ENCODE assay signal across 21 mouse cellular contexts in the genomic region with DNA sequence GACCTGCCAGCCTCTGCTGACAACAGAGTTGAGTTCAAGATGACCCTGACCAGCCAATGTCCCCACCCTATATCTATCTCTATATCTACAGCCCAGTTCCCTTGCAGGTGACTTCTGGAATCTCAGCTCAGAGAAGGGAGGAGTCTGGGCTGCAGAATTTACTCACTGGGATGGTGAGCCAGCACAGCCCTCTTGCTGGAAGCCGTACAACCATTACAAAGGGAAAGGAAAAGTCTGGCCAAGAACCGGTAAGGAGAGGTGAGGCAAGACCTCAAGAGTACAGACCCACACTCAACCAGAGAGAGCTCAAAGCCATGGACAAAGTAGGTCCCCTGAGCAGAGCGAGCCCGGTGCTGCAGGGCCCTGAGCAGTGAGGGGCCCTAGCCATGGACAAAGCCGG. TPM values are rescaled to one million over a fixed set of nuclear protein-coding genes. Genes with fewer than 3 reads are reported as not detected.
DNase-seq lines count a peak whose midpoint lies in the region; ATAC-seq and TF ChIP-seq lines count a peak whose summit lies in the region.
"Had no signal": no experiment of that assay in that cellular context is flagged by ENCODE, and none has a peak within 500 bp of the region (broad histone marks: within the 10 kb centered on the region; RNA-seq: fewer than 3 reads in every experiment).

No protein-coding gene starts in this region.

- dilution Hi-C loops in CH12.LX (cut with MboI; ENCODE audit: extremely low pct_ligation_motif_present, extremely low pct_unique_long_range_greater_than_20kb, low sequenced_read_pairs), result no loop called here

- no peaks in the 10 kb centered on the region; the same call in 1 of the 2 replicates for H3K36me3 ChIP-seq in limb, embryonic 11.5 days (ENCODE audit: control insufficient read depth, insufficient read depth, low read length)
- peaks cover 3% of the 10 kb centered on the region for H3K36me3 ChIP-seq in limb, embryonic 10.5 days
- no peaks in the 10 kb centered on the region for H3K36me3 ChIP-seq in CH12.LX (replicated peaks in 1 of 2; ENCODE audit: control insufficient read depth in 1 of 2, insufficient read depth in 1 of 2, low read length in 1 of 2)
- H3K36me3 ChIP-seq in stomach, embryonic 16.5 days (ENCODE audit: control insufficient read depth, insufficient read depth, low read length), result no peaks in the 10 kb centered on the region
- H3K36me3 ChIP-seq: embryonic facial prominence, embryonic 15.5 days had no signal

- in situ Hi-C loops in CH12.LX (cut with MboI; ENCODE audit: low pct_ligation_motif_present, low pct_unique_long_range_greater_than_20kb, low sequenced_read_pairs), result loop anchor here (5.0 kb wide), 1 partner anchor 100 kb away; no protein-coding TSS in a partner anchor

- TF ChIP-seq CTCF in CH12.LX (conservative IDR thresholded peaks at IDR 0.05 in 1 of 2, IDR thresholded peaks at IDR 0.05 in 1 of 2; ENCODE audit: low read depth in 2 of 2, low read length in 2 of 2), result no peak

- TF ChIP-seq EP300 in CH12.LX (IDR thresholded peaks at IDR 0.05; ENCODE audit: low read length), result no peak

- intact Hi-C loops in heart, postnatal 10 days (cut with DNase I), result no loop called here

- H3K27ac ChIP-seq in limb, embryonic 11.5 days (replicated peaks; ENCODE audit: low read depth, low read length), result no peak overlapping the region
- no peak overlapping the region for H3K27ac ChIP-seq in limb, embryonic 10.5 days
- H3K27ac ChIP-seq in CH12.LX (ENCODE audit: insufficient read depth, low read depth), result peak overlapping the region; percentile 99
- H3K27ac ChIP-seq in stomach, embryonic 16.5 days (ENCODE audit: low read length), result peak overlapping the region; percentile 60
- H3K27ac ChIP-seq: embryonic facial prominence, embryonic 15.5 days; forebrain, embryonic 10.5 days; gastrocnemius, adult 2 months; heart, embryonic 10.5 days had no signal

- WGBS in limb, embryonic 11.5 days, result 96% methylated on average over 5 of the region's 5 CpGs
- WGBS in limb, embryonic 10.5 days, result 90% methylated on average over 5 of the region's 5 CpGs
- 63% methylated on average over 5 of the region's 5 CpGs for WGBS in stomach, embryonic 16.5 days

- ATAC-seq in limb, embryonic 11.5 days (ENCODE audit: insufficient number of reproducible peaks, low FRiP score, low TSS enrichment, low read depth), result no peak
- ATAC-seq in stomach, embryonic 16.5 days (ENCODE audit: insufficient read depth, low FRiP score), result 0 out of 2 replicates have a peak, but pooled peaks have one; percentile 12
- ATAC-seq: forebrain, embryonic 14.5 days; hindbrain, embryonic 16.5 days had no signal

- no peak overlapping the region for H3K4me2 ChIP-seq in limb, embryonic 11.5 days (ENCODE audit: low read depth, severe bottlenecking)
- peak overlapping the region; percentile 46 for H3K4me2 ChIP-seq in CH12.LX (ENCODE audit: insufficient read depth, low read depth, poor library complexity, severe bottlenecking)
- H3K4me2 ChIP-seq in stomach, embryonic 16.5 days (ENCODE audit: low read depth, low read length), result no peak overlapping the region
- H3K4me2 ChIP-seq: embryonic facial prominence, embryonic 15.5 days had no signal

- 0 out of 2 replicates have a peak overlapping the region, but pooled peaks have one; percentile 12 for H3K9ac ChIP-seq in limb, embryonic 11.5 days (ENCODE audit: low read length)
- H3K9ac ChIP-seq in CH12.LX (ENCODE audit: insufficient read depth, low read depth), result peak overlapping the region; percentile 87
- no peak overlapping the region for H3K9ac ChIP-seq in stomach, embryonic 16.5 days (ENCODE audit: low read length)
- H3K9ac ChIP-seq: embryonic facial prominence, embryonic 15.5 days had no signal

- DNase-seq in limb, embryonic 11.5 days (ENCODE audit: low spot score), result no peak
- DNase-seq in limb, embryonic 10.5 days (ENCODE audit: low spot score), result no peak
- DNase-seq in CH12.LX (ENCODE audit: extremely low read depth) (no peak), adipocyte (ENCODE audit: low spot score) (peak; percentile 53)
- DNase-seq in heart, postnatal 10 days, result no peak
- DNase-seq in urinary bladder, adult 18-20 months (ENCODE audit: low spot score in 2 of 2), result no peak
- DNase-seq: cerebellum, adult 11 months; cerebellum, adult 8-10 months; cerebellum, postnatal 14 days; embryo, embryonic 11 days; gastrocnemius, adult 2 months; gastrocnemius, postnatal 36 days; heart, adult 11 months; heart, postnatal 14 days had no signal

- H3K4me1 ChIP-seq in limb, embryonic 11.5 days (ENCODE audit: control insufficient read depth, insufficient read depth, low read length), result peaks cover 22% of the 10 kb centered on the region
- peaks cover 40% of the 10 kb centered on the region for H3K4me1 ChIP-seq in limb, embryonic 10.5 days
- H3K4me1 ChIP-seq in CH12.LX (ENCODE audit: control insufficient read depth in 1 of 2, insufficient read depth in 2 of 2), result peaks cover 56 to 87% of the 10 kb centered on the region in 2 experiments
- H3K4me1 ChIP-seq in stomach, embryonic 16.5 days (ENCODE audit: control insufficient read depth, insufficient read depth, low read length), result peaks cover 37% of the 10 kb centered on the region

- TF ChIP-seq POLR2A in CH12.LX (IDR thresholded peaks at IDR 0.05; ENCODE audit: low read depth, low read length), result no peak

- no peak overlapping the region for H3K4me3 ChIP-seq in limb, embryonic 11.5 days (ENCODE audit: low read depth, low read length)
- H3K4me3 ChIP-seq in limb, embryonic 10.5 days, result no peak overlapping the region
- H3K4me3 ChIP-seq in CH12.LX (replicated peaks in 1 of 3; ENCODE audit: low read depth in 2 of 3, low read length in 2 of 3, poor library complexity in 1 of 3), result peak overlapping the region in 2 of 3 experiments; percentile 16 to 49
- no peak overlapping the region for H3K4me3 ChIP-seq in stomach, embryonic 16.5 days (replicated peaks; ENCODE audit: low read length)
- H3K4me3 ChIP-seq: embryonic facial prominence, embryonic 15.5 days; erythroblast, embryonic 14.5 days; forebrain, embryonic 10.5 days; gastrocnemius, adult 2 months; heart, embryonic 10.5 days had no signal

- TF ChIP-seq RAD21 in CH12.LX (IDR thresholded peaks at IDR 0.05; ENCODE audit: low read depth, low read length), result no peak

- no peaks in the 10 kb centered on the region for H3K9me3 ChIP-seq in limb, embryonic 11.5 days (ENCODE audit: control insufficient read depth, low read length)
- H3K9me3 ChIP-seq in limb, embryonic 10.5 days (replicated peaks), result no peaks in the 10 kb centered on the region
- H3K9me3 ChIP-seq in CH12.LX (replicated peaks; ENCODE audit: low read length), result no peaks in the 10 kb centered on the region
- no peaks in the 10 kb centered on the region for H3K9me3 ChIP-seq in stomach, embryonic 16.5 days (replicated peaks; ENCODE audit: control insufficient read depth, low read length)
- H3K9me3 ChIP-seq: embryonic facial prominence, embryonic 15.5 days; forebrain, embryonic 10.5 days; heart, embryonic 10.5 days had no signal

- no peaks in the 10 kb centered on the region for H3K27me3 ChIP-seq in limb, embryonic 11.5 days (ENCODE audit: control insufficient read depth, insufficient read depth, low read length)
- no peaks in the 10 kb centered on the region; the same call in 1 of the 2 replicates for H3K27me3 ChIP-seq in limb, embryonic 10.5 days (ENCODE audit: low read depth, poor library complexity, severe bottlenecking)
- H3K27me3 ChIP-seq in CH12.LX (replicated peaks), result peaks cover 5% of the 10 kb centered on the region
- no peaks in the 10 kb centered on the region for H3K27me3 ChIP-seq in stomach, embryonic 16.5 days (ENCODE audit: control insufficient read depth, insufficient read depth, low read length)
- H3K27me3 ChIP-seq: embryonic facial prominence, embryonic 15.5 days had no signal

- no peaks in the 10 kb centered on the region for H3K79me2 ChIP-seq in CH12.LX (replicated peaks; ENCODE audit: control insufficient read depth, extremely low read depth, insufficient read depth, poor library complexity, severe bottlenecking)

TF ChIP-seq in CH12.LX, 34 proteins besides CTCF, POLR2A, EP300 and RAD21 (continues in another document):
- TF ChIP-seq NRF1 (IDR thresholded peaks at IDR 0.05; ENCODE audit: low read depth, low read length) (no peak), TBP (conservative IDR thresholded peaks at IDR 0.05; ENCODE audit: low read depth, low read length) (no peak), ZC3H11A (IDR thresholded peaks at IDR 0.05; ENCODE audit: low read depth, low read length) (no peak), JUND (conservative IDR thresholded peaks at IDR 0.05; ENCODE audit: low read depth, low read length) (no peak), BHLHE40 (IDR thresholded peaks at IDR 0.05; ENCODE audit: low read depth, low read length) (no peak), MAZ (IDR thresholded peaks at IDR 0.05; ENCODE audit: low read depth, low read length) (no peak), ELF1 (IDR thresholded peaks at IDR 0.05; ENCODE audit: low read depth, low read length) (no peak), POLR2AphosphoS2 (IDR thresholded peaks at IDR 0.05; ENCODE audit: low read depth, low read length) (no peak), GABPA (IDR thresholded peaks at IDR 0.05; ENCODE audit: insufficient replicate concordance, low read depth, low read length) (no peak), ETS1 (conservative IDR thresholded peaks at IDR 0.05; ENCODE audit: low read depth, low read length) (no peak), KAT2A (IDR thresholded peaks at IDR 0.05; ENCODE audit: insufficient replicate concordance, low read length) (no peak), IRF4 (IDR thresholded peaks at IDR 0.05; ENCODE audit: low read depth, low read length) (no peak), ZMIZ1 (IDR thresholded peaks at IDR 0.05; ENCODE audit: low read depth, low read length) (no peak), RCOR1 (conservative IDR thresholded peaks at IDR 0.05; ENCODE audit: low read depth, low read length) (no peak)

RNA-seq across cellular contexts. Expression of a gene that starts 36.1 kb away (rescaled TPM):
- polyA plus RNA-seq in limb, embryonic 11.5 days (2014; fragmentation: Nextera tagmentation; extraction: Ambion mirVana), result 10.8 TPM in 2 replicates
- polyA plus RNA-seq in limb, embryonic 10.5 days (2016; fragmentation: Nextera tagmentation; extraction: Ambion mirVana), result 19.6 and 20.2 TPM in 2 replicates
- total RNA-seq in CH12.LX (2012; rRNA removed) (9.4 and 15.9 TPM in 2 replicates), CH12.LX (2014; rRNA removed) (0.65 and 0.79 TPM in 2 replicates)
- polyA plus RNA-seq in CH12.LX (2012; ENCODE audit: insufficient read length, low read depth), result 2.4 and 2.7 TPM in 2 replicates
- polyA plus RNA-seq in stomach, embryonic 16.5 days (2015; fragmentation: Nextera tagmentation; extraction: Ambion mirVana), result 13.6 and 14.8 TPM in 2 replicates
- 10 to 100 TPM; 66.3 to 67.2 TPM for total RNA-seq in heart, postnatal 10 days (2021)

RNA-seq across cellular contexts. Expression of a gene that starts 36.2 kb away (rescaled TPM):
- 8.9 and 10.8 TPM in 2 replicates for polyA plus RNA-seq in limb, embryonic 11.5 days (2014; fragmentation: Nextera tagmentation; extraction: Ambion mirVana)
- polyA plus RNA-seq in limb, embryonic 10.5 days (2016; fragmentation: Nextera tagmentation; extraction: Ambion mirVana), result 9.8 and 12.8 TPM in 2 replicates
- total RNA-seq in CH12.LX (2012; rRNA removed) (0.80 and 1.3 TPM in 2 replicates), CH12.LX (2014; rRNA removed) (0.82 and 0.97 TPM in 2 replicates)
- polyA plus RNA-seq in CH12.LX (2012; ENCODE audit: insufficient read length, low read depth), result 1.2 and 1.4 TPM in 2 replicates
- 2.3 and 2.4 TPM in 2 replicates for polyA plus RNA-seq in stomach, embryonic 16.5 days (2015; fragmentation: Nextera tagmentation; extraction: Ambion mirVana)
- total RNA-seq in heart, postnatal 10 days (2021), result under 1 TPM in 1 of 2 experiments, not detected in 1; 0.22 TPM
- total RNA-seq: gastrocnemius, adult 2 months; gastrocnemius, postnatal 36 days had no signal

Comparison
In these comparisons a context has a peak if more than half of its experiments do, and no peak if none do; other contexts are left out.
1. H3K27ac ChIP-seq: peak in CH12.LX (single experiment) and stomach, embryonic 16.5 days (single experiment); none in limb, embryonic 11.5 days (single experiment) and limb, embryonic 10.5 days (single experiment).
2. H3K4me3 ChIP-seq: peak in CH12.LX (2 of 3); none in limb, embryonic 11.5 days (single experiment), limb, embryonic 10.5 days (single experiment) and stomach, embryonic 16.5 days (single experiment).